Mouse (Mus musculus) heart, adult 2 months (tissue): Measurements from ENCODE around the gene Gm20388. TPM values are rescaled to one million over a fixed set of nuclear protein-coding genes. Genes with fewer than 3 reads are reported as not detected.
A peak's percentile ranks its signal among the peaks of the same experiment; 100 is the strongest.

ENCODE experiments used
- DNase-seq, 2 experiments: peaks; one replicate each; pipeline ENCODE4 v3.0.0; 2021
- H3K27ac ChIP-seq: fragments of 200-600 bp; 2 replicates; pipeline ENCODE4 v1.8.1; 2022
- H3K27me3 ChIP-seq: fragments of 200-500 bp; 2 replicates; pipeline ENCODE4 v1.6.1; 2012; ENCODE audit warnings: mild to moderate bottlenecking, low read length, inconsistent platforms, mixed read lengths; ENCODE audit not compliant: control insufficient read depth, insufficient read depth
- H3K36me3 ChIP-seq: fragments of 200-500 bp; 2 replicates; pipeline ENCODE4 v1.6.1; 2012; ENCODE audit warnings: low read length, inconsistent platforms; ENCODE audit not compliant: control insufficient read depth, insufficient read depth
- H3K4me1 ChIP-seq: fragments of 200-500 bp; 2 replicates; pipeline ENCODE4 v1.6.1; 2011; ENCODE audit warnings: low read length; ENCODE audit not compliant: control insufficient read depth, insufficient read depth
- H3K4me3 ChIP-seq: fragments of 200-600 bp; 2 replicates; pipeline ENCODE4 v1.8.1; 2022
- H3K79me2 ChIP-seq: fragments of 200-500 bp; replicated peaks from 2 replicates; pipeline ENCODE4 v1.6.1; 2012; ENCODE audit warnings: mild to moderate bottlenecking, inconsistent platforms, low read length, moderate library complexity, mixed read lengths; ENCODE audit not compliant: control insufficient read depth, insufficient read depth
- H3K9ac ChIP-seq: fragments of 200-500 bp; 2 replicates; pipeline ENCODE4 v1.6.1; 2012; ENCODE audit warnings: low read depth, mild to moderate bottlenecking, control low read depth, inconsistent platforms, low read length, mixed read lengths
- CTCF ChIP-seq: fragments of 200-600 bp; IDR thresholded peaks from 2 replicates; pipeline ENCODE4 v1.8.1; 2022; ENCODE audit warnings: antibody characterized with exemption, mild to moderate bottlenecking, moderate library complexity
- EP300 ChIP-seq: fragments of 200-500 bp; IDR thresholded peaks from 2 replicates; pipeline ENCODE4 v1.6.1; 2011; ENCODE audit warnings: low read depth, low read length, control low read depth; ENCODE audit not compliant: insufficient read depth
- POLR2A ChIP-seq: fragments of 200-500 bp; IDR thresholded peaks from 2 replicates; pipeline ENCODE4 v1.6.1; 2011; ENCODE audit warnings: mild to moderate bottlenecking, low read depth, low read length, control low read depth; ENCODE audit not compliant: insufficient read depth
- WGBS: fragments of 180-500 bp; shearing (Covaris S2); methylation state at CpG from one replicate; pipeline ENCODE4 v1.1.7; 2018; 5-methylcytosine and 5-hydroxymethylcytosine counted together
- intact Hi-C: fragments of 180-260 bp; cut with DNase I; formaldehyde crosslinking; loops from one replicate; pipeline ENCODE4 v1.15.1; 2025
- polyA plus RNA-seq: library from polyadenylated mRNA; depleted of rRNA; stranded (reverse); fragments of >200 nt; gene quantifications from 2 replicates; pipeline ENCODE4 v1.2.3, GENCODE M21; 2012
- total RNA-seq, 2 experiments: library from RNA; stranded (reverse); gene quantifications; 2 replicates each; pipeline ENCODE4 v1.2.3; 2021

Gm20388 gene
- total and polyA plus RNA-seq, 3 experiments: 1.8 to 32.3 TPM; not detected in 1

GRCm38 (mm10) chr8:120176605-120177004, 266.0 kb downstream of the Gm20388 start:
- no peaks in the 10 kb centered on the region for H3K79me2 ChIP-seq
- no peak overlapping the region for H3K27ac ChIP-seq
- H3K36me3 ChIP-seq: no peaks in the 10 kb centered on the region
- no peak overlapping the region for H3K4me3 ChIP-seq
- no peak overlapping the region for H3K9ac ChIP-seq
- no peak for DNase-seq
- WGBS: 61% methylated on average over 4 of the region's 4 CpGs
- intact Hi-C loops: loop anchor here (5.0 kb wide), 1 partner anchor 421 kb away; no protein-coding TSS in a partner anchor
- no peaks in the 10 kb centered on the region for H3K27me3 ChIP-seq
- TF ChIP-seq CTCF (no peak), POLR2A (no peak), EP300 (no peak)
- peaks cover 2% of the 10 kb centered on the region for H3K4me1 ChIP-seq

GRCm38 (mm10) chr8:120177318-120178123, 266.9 kb downstream of the Gm20388 start, which contains the start of gene Fam92b:
Fam92b (minus strand) TSS chr8:120177466.
- no peak within 1 kb of the TSS for H3K4me3 ChIP-seq
- H3K27ac ChIP-seq: no peak within 1 kb of the TSS
- H3K79me2 ChIP-seq: no peaks in the 10 kb centered on the region
- peaks cover 2% of the 10 kb centered on the region for H3K4me1 ChIP-seq
- no peak for TF ChIP-seq EP300
- no peak for TF ChIP-seq CTCF
- no peak for TF ChIP-seq POLR2A
- no peaks in the 10 kb centered on the region for H3K27me3 ChIP-seq
- H3K36me3 ChIP-seq: no peaks in the 10 kb centered on the region
- WGBS: 8% methylated on average over 26 of the region's 26 CpGs
- H3K9ac ChIP-seq: no peak within 1 kb of the TSS
- intact Hi-C loops: loop anchor here (2.0 to 5.0 kb wide), 2 partner anchors 99 to 420 kb away; no protein-coding TSS in a partner anchor
- peak; percentile 48 to 50 for DNase-seq

- DNase-seq: no peak
- Histone ChIP-seq H3K27me3 (no peaks in the 10 kb centered on the region), H3K27ac (no peak overlapping the region), H3K4me3 (no peak overlapping the region), H3K79me2 (no peaks in the 10 kb centered on the region), H3K4me1 (peaks cover 2% of the 10 kb centered on the region), H3K9ac (no peak overlapping the region), H3K36me3 (no peaks in the 10 kb centered on the region)
- TF ChIP-seq EP300 (no peak), CTCF (no peak), POLR2A (no peak)
- 29% methylated on average over 10 of the region's 10 CpGs for WGBS
- intact Hi-C loops: loop anchor here (2.0 to 5.0 kb wide), 2 partner anchors 99 to 419 kb away; no protein-coding TSS in a partner anchor
Observed at GRCm38 (mm10) chr8:120178124-120178514, 267.5 kb downstream of the Gm20388 start.

- TF ChIP-seq EP300 (peak; percentile 90), POLR2A (no peak), CTCF (peak; percentile 92)
- Histone ChIP-seq H3K27me3 (no peaks in the 10 kb centered on the region), H3K4me3 (peak overlapping the region; percentile 38), H3K79me2 (no peaks in the 10 kb centered on the region), H3K27ac (no peak overlapping the region; the same call in 1 of the 2 replicates), H3K9ac (no peak overlapping the region), H3K4me1 (peaks cover 2% of the 10 kb centered on the region), H3K36me3 (no peaks in the 10 kb centered on the region)
- DNase-seq: peak; percentile 88 to 94
- intact Hi-C loops: loop anchor here (1.0 to 5.0 kb wide), 4 partner anchors 98 to 429 kb away; no protein-coding TSS in a partner anchor
- 1% methylated on average over 10 of the region's 10 CpGs for WGBS
Observed at GRCm38 (mm10) chr8:120179027-120179431, 268.4 kb downstream of the Gm20388 start.

GRCm38 (mm10) chr8:120180445-120180970, 269.9 kb downstream of the Gm20388 start:
- H3K4me3 ChIP-seq: no peak overlapping the region
- intact Hi-C loops: loop anchor here (2.0 kb wide), 1 partner anchor 182 kb away; no protein-coding TSS in a partner anchor

GRCm38 (mm10) chr8:120181274-120181673, 270.6 kb downstream of the Gm20388 start:
- H3K27ac ChIP-seq: no peak overlapping the region
- no peaks in the 10 kb centered on the region for H3K79me2 ChIP-seq
- H3K4me3 ChIP-seq: no peak overlapping the region
- H3K36me3 ChIP-seq: no peaks in the 10 kb centered on the region
- peaks cover 17% of the 10 kb centered on the region for H3K4me1 ChIP-seq
- WGBS: 89% methylated on average over 5 of the region's 5 CpGs
- DNase-seq: no peak
- no peaks in the 10 kb centered on the region for H3K27me3 ChIP-seq
- no peak overlapping the region for H3K9ac ChIP-seq
- TF ChIP-seq CTCF: no peak
- no peak for TF ChIP-seq POLR2A
- no peak for TF ChIP-seq EP300
- intact Hi-C loops: loop anchor here (2.0 kb wide), 1 partner anchor 182 kb away; no protein-coding TSS in a partner anchor

More at GRCm38 (mm10) chr8:120180445-120180970, 269.9 kb downstream of the Gm20388 start:
- Histone ChIP-seq H3K79me2 (no peaks in the 10 kb centered on the region), H3K9ac (no peak overlapping the region), H3K27ac (no peak overlapping the region), H3K4me1 (peaks cover 9% of the 10 kb centered on the region), H3K27me3 (no peaks in the 10 kb centered on the region), H3K36me3 (no peaks in the 10 kb centered on the region)
- TF ChIP-seq EP300 (no peak), POLR2A (no peak), CTCF (no peak)
- no peak for DNase-seq
- WGBS: 81% methylated on average over 7 of the region's 7 CpGs
